Mouse (Mus musculus): ENCODE results near the gene Krt1.

Krt1 gene

GRCm38 (mm10) chr15:101850694-101851093, at the start of gene Krt1:
TSS of gene Krt1 (minus strand) at chr15:101850794.
- no peak for DNase-seq (ENCODE audit: low spot score in 2 of 2)

GRCm38 (mm10) chr15:101895216-101895615, 44.6 kb upstream of the Krt1 start:
- DNase-seq (ENCODE audit: low spot score in 2 of 2): no peak

- no peak for DNase-seq (ENCODE audit: low spot score in 2 of 2)
Measured at GRCm38 (mm10) chr15:101892820-101893219, 42.2 kb upstream of the Krt1 start, which contains the start of gene Krt76. TSS of gene Krt76 (minus strand) at chr15:101892920.

- no peak for DNase-seq (ENCODE audit: low spot score in 2 of 2)
Measured at GRCm38 (mm10) chr15:101879776-101880175, 29.2 kb upstream of the Krt1 start.

GRCm38 (mm10) chr15:101878041-101878440, 27.4 kb upstream of the Krt1 start:
- DNase-seq (ENCODE audit: low spot score in 2 of 2): no peak

GRCm38 (mm10) chr15:101874383-101874782, 23.8 kb upstream of the Krt1 start:
- DNase-seq (ENCODE audit: low spot score in 2 of 2): no peak

- no peak for DNase-seq (ENCODE audit: low spot score in 2 of 2)
Measured at GRCm38 (mm10) chr15:101873231-101873630, 22.6 kb upstream of the Krt1 start.

- DNase-seq (ENCODE audit: low spot score in 2 of 2): peak; percentile 38 to 39
Measured at GRCm38 (mm10) chr15:101869431-101869830, 18.8 kb upstream of the Krt1 start, which contains the start of gene Krt77. TSS of gene Krt77 (minus strand) at chr15:101869705.

- DNase-seq (ENCODE audit: low spot score in 2 of 2): no peak
Measured at GRCm38 (mm10) chr15:101866754-101867153, 16.2 kb upstream of the Krt1 start.

- no peak for DNase-seq (ENCODE audit: low spot score in 2 of 2)
Measured at GRCm38 (mm10) chr15:101860421-101861130, 10.0 kb upstream of the Krt1 start.

GRCm38 (mm10) chr15:101859735-101860170, 9.2 kb upstream of the Krt1 start:
- DNase-seq (ENCODE audit: low spot score in 2 of 2): peak in 1 of 2 experiments; percentile 24

- no peak for DNase-seq (ENCODE audit: low spot score in 2 of 2)
Measured at GRCm38 (mm10) chr15:101858673-101859425, 8.3 kb upstream of the Krt1 start.

- DNase-seq (ENCODE audit: low spot score in 2 of 2): no peak
Measured at GRCm38 (mm10) chr15:101856696-101857095, 6.1 kb upstream of the Krt1 start.

- DNase-seq (ENCODE audit: low spot score in 2 of 2): no peak
Measured at GRCm38 (mm10) chr15:101855732-101856131, 5.1 kb upstream of the Krt1 start.

- no peak for DNase-seq (ENCODE audit: low spot score in 2 of 2)
Measured at GRCm38 (mm10) chr15:101854294-101854693, 3.7 kb upstream of the Krt1 start.

- no peak for DNase-seq (ENCODE audit: low spot score in 2 of 2)
Measured at GRCm38 (mm10) chr15:101852571-101852970, 2.0 kb upstream of the Krt1 start.

GRCm38 (mm10) chr15:101845971-101846403, 4.6 kb downstream of the Krt1 start:
- peak in 1 of 2 experiments; percentile 39 for DNase-seq (ENCODE audit: low spot score in 2 of 2)

- DNase-seq (ENCODE audit: low spot score in 2 of 2): no peak
Measured at GRCm38 (mm10) chr15:101843192-101843591, 7.4 kb downstream of the Krt1 start.

- DNase-seq (ENCODE audit: low spot score in 2 of 2): no peak
Measured at GRCm38 (mm10) chr15:101834784-101835328, 15.7 kb downstream of the Krt1 start.

- DNase-seq (ENCODE audit: low spot score in 2 of 2): no peak
Measured at GRCm38 (mm10) chr15:101833131-101833530, 17.5 kb downstream of the Krt1 start.

GRCm38 (mm10) chr15:101829441-101829840, 21.2 kb downstream of the Krt1 start:
- no peak for DNase-seq (ENCODE audit: low spot score in 2 of 2)

- no peak for DNase-seq (ENCODE audit: low spot score in 2 of 2)
Measured at GRCm38 (mm10) chr15:101821786-101822185, 28.8 kb downstream of the Krt1 start.

Data from frontal cortex, postnatal 25 days (tissue).